Mouse (Mus musculus) mesoderm, embryonic 11.5 days (tissue): ENCODE measurements at regions not wholly inside any gene's neighbourhood (a gene's known extent, or its start where the extent isn't known, plus 50 kb on each side); places are given as distances from the start of the nearest gene placed in this dataset.
A peak's percentile ranks its signal among the peaks of the same experiment; 100 is the strongest.
"Not testable (repeated sequence)": the region's sequence is repeated elsewhere in the genome, so short reads cannot be mapped to it uniquely, and the experiment has no call there.

Experiments used
- DNase-seq: peaks from one replicate; pipeline ENCODE4 v3.0.0-alpha.2; 2012; ENCODE audit warnings: low read depth, low spot score

- no peak for DNase-seq
Measured at GRCm38 (mm10) chr14:114001377-114001776, 687.0 kb downstream of the Tpm3-rs7 start.

DNA sequence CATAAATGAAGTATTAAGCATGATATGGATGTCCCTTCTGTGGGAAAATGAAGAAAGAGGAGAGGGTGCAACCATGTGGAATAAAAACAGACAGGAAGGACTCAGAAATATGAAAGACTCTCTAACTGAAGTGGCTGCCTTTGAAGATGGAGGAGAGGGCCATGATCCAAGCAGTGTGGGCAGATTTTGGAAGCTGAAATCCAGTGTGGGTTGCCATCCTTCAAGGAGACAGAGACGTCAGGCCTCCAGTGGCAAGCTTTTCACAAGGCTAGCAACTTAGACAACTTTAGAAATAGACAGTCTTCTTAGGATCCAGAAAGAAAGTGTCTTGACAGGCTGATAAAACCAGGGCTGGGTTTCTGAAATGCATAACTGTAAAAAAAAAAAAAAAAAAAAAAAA lies 688.0 kb downstream of the Tpm3-rs7 start:
- DNase-seq, result no peak

GRCm38 (mm10) chr14:114037063-114037462 lies 722.7 kb downstream of the Tpm3-rs7 start:
- no peak for DNase-seq

DNA sequence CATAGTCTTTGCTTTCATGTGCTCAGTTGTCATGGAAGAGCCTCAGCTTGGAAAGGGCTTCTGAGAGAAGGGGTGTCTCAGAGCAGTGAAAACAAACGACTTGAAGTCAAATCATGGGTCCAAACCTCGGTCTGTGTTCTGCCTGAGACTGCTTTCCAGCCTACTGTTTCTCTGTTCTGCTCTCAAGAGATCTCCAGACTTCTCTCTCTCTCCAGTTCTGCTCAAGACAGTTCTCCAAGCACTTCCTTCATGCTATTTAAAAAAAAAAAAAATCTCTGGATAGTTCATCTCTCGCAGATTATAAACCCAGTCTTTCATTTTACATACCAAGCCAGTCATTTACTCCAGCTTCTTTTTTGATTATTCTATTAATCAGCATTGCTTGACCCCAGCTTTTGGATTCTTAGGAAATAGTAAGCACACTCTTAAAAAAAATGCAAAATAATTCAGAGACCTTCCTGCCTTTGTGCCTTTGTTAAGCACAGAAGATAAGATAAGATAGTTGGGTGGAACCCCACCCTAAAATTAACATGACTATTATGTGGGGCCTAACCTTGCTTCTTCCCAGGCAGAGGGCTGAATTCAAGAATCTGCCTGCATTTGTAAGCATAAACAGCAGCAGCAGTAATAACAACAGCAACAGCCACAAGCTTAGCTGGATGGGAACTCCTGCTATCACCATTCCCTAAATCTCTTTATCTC lies 724.4 kb downstream of the Tpm3-rs7 start:
- DNase-seq, result no peak

DNA sequence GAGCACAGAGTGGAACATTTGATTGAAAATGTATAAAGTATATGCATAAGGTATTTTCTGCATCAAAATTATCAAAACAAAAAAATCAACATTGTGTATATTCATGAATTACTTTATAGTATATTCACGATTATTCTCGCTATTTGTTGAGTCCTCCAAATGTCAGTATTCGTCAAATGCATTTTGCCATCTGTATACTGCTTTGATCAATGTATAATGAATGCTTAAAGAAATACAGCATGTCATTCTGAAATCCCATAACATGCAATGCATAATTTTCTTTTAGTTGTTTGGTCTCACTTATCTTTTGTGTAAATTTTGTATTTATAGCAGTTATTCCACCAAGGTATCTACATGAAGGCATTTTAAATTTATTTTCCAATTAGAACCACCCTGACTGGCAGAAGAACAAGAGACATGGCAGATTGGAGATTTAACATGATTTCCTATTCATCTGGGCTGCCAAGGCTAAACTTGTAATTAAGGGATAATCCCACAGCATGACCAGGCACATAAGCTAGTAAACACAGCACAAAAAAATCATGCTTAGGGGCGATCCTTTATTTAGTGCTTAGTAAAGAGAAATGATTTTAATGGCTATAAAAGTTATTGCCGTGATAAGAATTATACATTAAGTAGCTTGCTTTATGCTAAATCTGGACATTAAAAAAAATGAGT lies 739.3 kb downstream of the Tpm3-rs7 start:
- DNase-seq, result no peak

GRCm38 (mm10) chr14:114061347-114061746 lies 746.9 kb downstream of the Tpm3-rs7 start:
- no peak for DNase-seq

DNA sequence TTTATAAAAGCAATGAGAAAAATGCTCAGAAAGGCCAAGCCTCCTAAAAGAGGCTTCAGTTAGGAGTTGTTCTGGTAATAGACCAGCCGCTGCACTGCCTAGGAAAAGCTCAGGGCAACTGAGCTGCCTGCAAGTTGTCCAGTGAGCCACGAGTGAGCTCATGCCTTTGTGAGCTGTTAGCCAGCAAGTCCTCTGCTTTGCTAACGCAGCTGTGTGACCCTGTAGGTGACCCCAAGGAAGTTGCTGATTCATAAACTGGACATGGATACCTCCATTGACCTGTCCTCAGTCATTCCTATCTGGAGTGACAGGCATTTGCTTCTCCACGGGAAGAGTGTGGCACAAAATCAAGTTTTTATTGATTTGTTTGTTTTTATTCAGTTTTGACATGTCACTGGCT lies 748.2 kb downstream of the Tpm3-rs7 start:
- DNase-seq, result peak; percentile 33

DNA sequence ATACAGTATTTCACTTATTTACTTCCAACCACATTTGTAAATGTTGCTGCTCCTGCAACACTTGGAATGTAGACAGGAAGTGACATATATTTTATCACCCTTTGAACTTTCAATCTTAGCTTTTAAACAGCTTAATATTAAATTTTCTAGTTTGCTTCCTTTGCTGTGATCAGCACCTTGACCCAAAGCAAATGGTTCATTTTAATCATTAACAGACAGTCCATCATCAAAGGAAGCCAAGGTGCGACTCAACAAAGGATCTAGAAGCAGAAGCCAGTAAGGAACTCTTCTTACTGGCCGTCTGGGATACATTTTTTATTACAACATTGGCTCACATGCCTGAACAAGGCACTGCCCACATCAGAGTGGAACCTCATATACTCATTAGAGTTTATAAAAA lies 758.8 kb downstream of the Tpm3-rs7 start:
- DNase-seq, result no peak

DNA sequence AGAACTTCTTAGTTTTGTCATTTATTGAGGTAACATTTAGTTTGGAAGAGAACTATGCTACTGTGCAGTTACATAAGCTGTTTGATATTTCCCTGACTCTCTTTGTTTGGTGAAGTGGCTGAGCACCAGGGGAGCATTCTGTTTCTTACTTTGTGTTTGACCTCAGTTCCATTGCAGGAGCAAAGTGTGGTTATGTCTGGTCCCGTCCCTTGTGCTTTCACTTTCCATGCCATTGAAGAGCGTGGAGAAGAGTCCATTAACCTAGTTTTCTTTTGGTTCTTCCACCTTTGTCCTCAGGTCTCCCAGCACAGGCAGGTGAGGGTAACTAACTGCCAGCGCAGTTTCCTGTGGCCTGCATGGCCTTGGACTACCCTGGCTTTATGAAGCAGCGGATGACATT lies 759.6 kb downstream of the Tpm3-rs7 start:
- DNase-seq, result no peak

GRCm38 (mm10) chr14:114106786-114107185 lies 792.4 kb downstream of the Tpm3-rs7 start:
- no peak for DNase-seq

- DNase-seq, result no peak
Measured at GRCm38 (mm10) chr14:114128491-114128890, 814.1 kb downstream of the Tpm3-rs7 start.

DNA sequence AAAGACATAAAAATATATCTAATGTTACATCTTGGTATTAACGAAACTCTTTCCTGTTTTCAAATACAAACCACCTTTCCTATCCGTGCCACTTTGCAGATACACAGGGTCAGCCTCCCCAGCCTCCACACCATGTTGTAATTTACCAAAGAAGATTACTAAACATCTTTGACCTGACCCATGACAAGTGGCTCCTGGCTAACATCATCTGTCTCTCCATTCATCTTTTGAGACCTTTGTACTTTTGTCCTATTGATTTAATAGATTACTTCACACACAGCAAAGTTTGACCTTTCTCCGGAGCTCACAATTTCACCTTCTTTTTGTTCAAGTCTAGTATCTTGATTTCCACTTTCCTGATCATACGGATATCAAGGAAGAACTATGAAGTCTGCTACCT lies 851.6 kb downstream of the Tpm3-rs7 start:
- DNase-seq, result no peak

GRCm38 (mm10) chr14:114215609-114216008 lies 876.4 kb upstream of the Gpc5 start:
- no peak for DNase-seq

- no peak for DNase-seq
Measured at GRCm38 (mm10) chr14:114220868-114221267, 871.1 kb upstream of the Gpc5 start.

DNA sequence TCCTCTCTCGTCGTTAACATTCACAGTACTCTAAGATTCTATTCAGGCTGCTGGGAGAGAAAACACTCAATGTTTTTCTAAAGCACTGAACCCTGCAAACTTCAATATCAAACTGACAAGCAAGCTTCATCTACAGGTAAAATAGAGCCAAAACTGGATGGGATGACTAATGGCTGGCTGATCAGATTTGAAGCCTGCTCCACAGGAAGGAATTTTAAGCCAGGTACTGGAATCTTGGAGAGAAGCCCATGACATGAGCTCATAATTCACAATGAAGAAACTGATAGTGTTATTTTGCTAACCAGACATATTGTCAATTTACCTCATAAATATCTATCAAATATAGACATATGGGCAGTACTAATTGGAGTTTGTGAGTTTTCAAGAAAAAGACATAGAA lies 861.3 kb upstream of the Gpc5 start:
- no peak for DNase-seq

GRCm38 (mm10) chr14:114255037-114255436 lies 837.0 kb upstream of the Gpc5 start:
- no peak for DNase-seq

DNA sequence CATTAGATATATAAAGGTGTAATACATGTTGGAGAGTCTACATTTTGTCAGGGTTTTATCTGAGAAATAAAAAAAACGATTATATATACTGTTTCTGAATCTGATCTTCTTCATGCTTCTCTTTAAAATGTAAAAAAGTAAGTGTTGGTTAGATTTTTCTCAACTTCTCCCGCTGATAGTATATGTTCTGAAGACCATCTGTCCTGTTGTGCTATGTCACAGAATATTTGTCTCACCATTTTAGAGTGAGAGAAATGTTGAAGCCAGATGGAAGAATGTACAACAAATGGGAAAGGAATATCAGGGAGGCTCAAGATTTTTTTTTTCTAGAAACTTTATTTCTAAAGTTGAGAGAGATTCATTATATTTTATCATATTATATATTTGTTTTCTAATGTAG lies 830.4 kb upstream of the Gpc5 start:
- no peak for DNase-seq

DNA sequence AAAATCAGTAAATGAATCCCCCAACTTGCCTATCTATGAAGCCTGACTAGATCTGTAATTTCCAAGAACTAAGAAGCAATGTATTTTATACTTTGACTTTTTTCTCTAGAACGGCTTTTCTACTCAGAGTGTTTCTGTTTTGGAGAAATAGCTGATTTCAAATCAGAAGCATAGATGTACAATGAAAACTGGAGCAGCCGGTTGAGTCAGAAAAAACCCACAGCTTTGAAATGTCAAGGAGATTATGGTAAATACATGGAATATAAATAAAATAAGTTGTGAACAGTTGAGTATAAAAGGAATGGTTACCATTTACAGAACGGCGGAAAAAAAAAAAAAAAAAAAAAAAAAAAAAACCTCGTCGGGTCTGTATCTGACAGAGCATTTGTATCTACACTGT lies 791.4 kb upstream of the Gpc5 start:
- DNase-seq, result no peak

- no peak for DNase-seq
Measured at GRCm38 (mm10) chr14:114307479-114307878, 784.5 kb upstream of the Gpc5 start.

GRCm38 (mm10) chr14:114332662-114333061 lies 759.4 kb upstream of the Gpc5 start:
- DNase-seq, result no peak

DNA sequence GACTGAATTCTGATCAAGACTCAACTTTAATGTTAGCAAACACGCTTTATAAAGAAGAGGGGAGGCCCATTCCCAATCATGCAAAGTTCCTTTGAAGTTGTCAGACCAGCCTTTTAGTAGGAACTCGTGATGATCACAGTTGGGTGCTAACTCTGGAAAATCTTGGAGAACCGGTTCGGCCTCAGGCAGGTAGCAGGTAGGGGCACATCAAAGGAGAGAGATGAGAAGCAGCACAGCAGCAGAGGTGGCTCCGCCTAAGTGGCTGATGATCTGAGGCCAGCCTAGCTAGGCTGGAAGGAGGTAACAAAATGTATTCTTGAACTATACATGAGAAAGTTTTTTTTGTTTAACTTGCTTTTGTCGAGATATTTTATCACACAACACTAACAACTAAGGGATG lies 742.7 kb upstream of the Gpc5 start:
- no peak for DNase-seq

- not testable (repeated sequence) for DNase-seq
Measured at GRCm38 (mm10) chr14:114349816-114350215, 742.2 kb upstream of the Gpc5 start.

GRCm38 (mm10) chr14:114352307-114352706 lies 739.7 kb upstream of the Gpc5 start:
- no peak for DNase-seq
